Mouse (Mus musculus): ENCODE data around the gene Rrp15.
A peak's percentile ranks its signal among the peaks of the same experiment; 100 is the strongest.
"Not testable (repeated sequence)": the region's sequence is repeated elsewhere in the genome, so short reads cannot be mapped to it uniquely, and the experiment has no call there.

Gene Rrp15

GRCm38 (mm10) chr1:186748724-186749653 is at the start of gene Rrp15:
Gene Rrp15 (minus strand): TSS chr1:186749358.
- peak; percentile 86 for DNase-seq (ENCODE audit: low read depth, low spot score)

GRCm38 (mm10) chr1:186797991-186798390 is 48.8 kb upstream of the Rrp15 start:
- no peak for DNase-seq (ENCODE audit: low read depth, low spot score)

DNA sequence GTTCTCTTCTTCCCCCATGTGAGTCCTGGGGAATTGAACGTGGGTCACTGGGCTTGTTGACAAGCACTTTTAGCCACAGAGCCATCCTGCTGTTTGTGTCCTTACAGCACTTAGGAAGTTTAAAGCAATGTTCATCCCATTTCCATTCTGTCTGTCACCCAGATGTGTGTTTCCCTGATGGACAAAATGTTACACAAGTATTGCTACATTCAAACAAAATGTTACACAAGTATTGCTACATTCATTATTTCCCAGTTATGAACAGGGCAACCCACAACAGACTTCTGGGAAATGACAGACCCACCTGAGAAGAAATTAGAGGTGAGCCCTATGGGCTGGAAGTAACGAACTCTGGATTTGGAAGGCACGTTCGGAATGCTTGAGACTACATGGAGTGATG is 36.2 kb upstream of the Rrp15 start:
- no peak for DNase-seq (ENCODE audit: low read depth, low spot score)

DNA sequence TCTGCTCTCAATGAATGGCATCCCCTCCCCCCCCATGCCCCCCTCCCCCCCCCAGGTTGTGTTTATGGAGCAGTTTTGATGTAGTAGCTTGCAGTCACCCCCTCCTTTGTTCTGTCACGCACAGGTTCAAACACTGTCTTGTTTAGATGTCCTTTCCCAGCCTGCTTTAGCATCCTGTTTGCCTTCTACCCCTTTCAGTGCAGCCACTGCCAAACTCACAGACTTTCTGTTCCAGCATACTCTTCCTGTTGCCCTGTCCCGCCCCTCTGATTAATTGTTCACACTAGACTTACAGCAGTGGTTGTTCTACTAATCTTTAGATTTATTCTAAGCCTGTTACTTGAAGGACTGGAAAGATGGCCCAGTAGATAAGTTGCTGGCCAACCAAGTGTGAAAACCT is 31.7 kb upstream of the Rrp15 start:
- DNase-seq (ENCODE audit: low read depth, low spot score) = no peak

GRCm38 (mm10) chr1:186773124-186773523 is 24.0 kb upstream of the Rrp15 start:
- no peak for DNase-seq (ENCODE audit: low read depth, low spot score)

GRCm38 (mm10) chr1:186772547-186773077 is 23.5 kb upstream of the Rrp15 start:
- no peak for DNase-seq (ENCODE audit: low read depth, low spot score)

- DNase-seq (ENCODE audit: low read depth, low spot score) = no peak
Observed at GRCm38 (mm10) chr1:186772005-186772404, 22.8 kb upstream of the Rrp15 start.

- no peak for DNase-seq (ENCODE audit: low read depth, low spot score)
Observed at GRCm38 (mm10) chr1:186770659-186771058, 21.5 kb upstream of the Rrp15 start.

DNA sequence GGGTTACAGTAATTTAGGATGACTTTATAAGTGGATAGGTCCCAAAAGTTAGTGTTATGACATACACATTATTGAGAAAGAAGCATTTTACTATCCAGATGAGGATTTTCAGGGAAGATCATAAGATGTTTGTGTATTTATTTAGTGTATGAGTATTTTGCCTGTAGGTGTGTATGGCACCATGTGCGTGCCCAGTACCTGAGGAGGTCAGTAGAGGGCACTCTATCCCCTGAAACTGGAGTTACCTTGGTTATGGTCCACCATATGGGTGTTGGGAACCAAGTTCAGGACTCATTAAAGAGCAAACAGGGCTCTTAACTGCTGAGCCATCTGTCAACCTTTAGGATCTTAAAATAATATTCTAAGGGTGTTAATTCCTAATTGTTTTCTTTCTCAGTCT is 19.2 kb upstream of the Rrp15 start:
- DNase-seq (ENCODE audit: low read depth, low spot score) = no peak

GRCm38 (mm10) chr1:186763451-186763850 is 14.3 kb upstream of the Rrp15 start:
- not testable (repeated sequence) for DNase-seq (ENCODE audit: low read depth, low spot score)

DNA sequence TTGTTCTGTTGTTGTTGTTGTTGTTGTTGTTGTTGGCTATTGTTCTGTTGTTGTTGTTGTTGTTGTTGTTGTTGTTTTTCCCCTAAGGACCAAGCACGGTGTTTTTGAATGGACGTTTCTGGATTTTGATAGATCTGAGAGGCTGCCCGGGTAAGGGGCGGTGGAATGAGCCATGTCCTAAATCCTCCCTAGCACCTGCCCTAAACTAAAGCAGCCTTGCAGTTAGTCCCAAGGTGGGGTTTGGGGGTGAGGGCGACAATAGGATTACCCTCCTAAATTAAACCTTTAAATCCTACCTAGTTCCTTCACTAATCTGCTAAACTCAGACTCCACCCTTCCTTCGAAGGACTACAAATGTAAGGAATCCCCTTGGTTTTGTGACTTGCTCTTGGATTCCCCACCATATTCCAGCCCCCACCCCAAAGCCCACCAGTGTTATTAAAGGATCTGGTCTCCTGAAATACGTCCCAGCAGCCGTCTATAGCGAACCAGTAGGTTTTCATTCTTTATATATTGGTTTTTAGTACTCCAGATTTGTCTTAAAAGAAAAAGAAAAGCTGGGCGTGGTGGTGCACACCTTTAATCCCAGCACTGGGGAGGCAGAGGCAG is 621 bp upstream of the Rrp15 start:
- no peak for DNase-seq (ENCODE audit: low read depth, low spot score)

- no peak for DNase-seq (ENCODE audit: low read depth, low spot score)
Observed at GRCm38 (mm10) chr1:186739828-186740227, 9.3 kb downstream of the Rrp15 start.

GRCm38 (mm10) chr1:186735537-186735936 is 13.6 kb downstream of the Rrp15 start:
- no peak for DNase-seq (ENCODE audit: low read depth, low spot score)

- no peak for DNase-seq (ENCODE audit: low read depth, low spot score)
Observed at GRCm38 (mm10) chr1:186733052-186733451, 16.1 kb downstream of the Rrp15 start.

- DNase-seq (ENCODE audit: low read depth, low spot score) = no peak
Observed at GRCm38 (mm10) chr1:186728778-186729177, 20.4 kb downstream of the Rrp15 start.

DNA sequence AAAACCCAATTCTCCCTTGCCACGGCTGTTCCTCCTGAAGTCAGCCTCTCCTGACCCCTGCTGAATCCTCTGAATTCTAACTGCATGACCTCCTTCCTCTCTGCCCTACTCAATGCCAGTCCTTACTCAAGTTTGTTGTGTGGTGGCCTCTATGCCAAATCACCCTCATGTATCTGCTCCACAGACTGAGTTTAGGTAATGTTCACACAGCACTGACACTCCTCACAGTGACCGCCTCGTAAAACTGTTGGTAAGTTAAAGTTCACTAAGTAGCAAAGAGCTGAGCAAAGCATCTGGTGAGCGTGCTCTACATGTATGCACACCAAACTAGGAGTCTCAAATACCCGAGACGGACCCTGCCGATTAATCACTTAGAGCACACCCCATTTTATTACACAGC is 23.0 kb downstream of the Rrp15 start:
- no peak for DNase-seq (ENCODE audit: low read depth, low spot score)

DNA sequence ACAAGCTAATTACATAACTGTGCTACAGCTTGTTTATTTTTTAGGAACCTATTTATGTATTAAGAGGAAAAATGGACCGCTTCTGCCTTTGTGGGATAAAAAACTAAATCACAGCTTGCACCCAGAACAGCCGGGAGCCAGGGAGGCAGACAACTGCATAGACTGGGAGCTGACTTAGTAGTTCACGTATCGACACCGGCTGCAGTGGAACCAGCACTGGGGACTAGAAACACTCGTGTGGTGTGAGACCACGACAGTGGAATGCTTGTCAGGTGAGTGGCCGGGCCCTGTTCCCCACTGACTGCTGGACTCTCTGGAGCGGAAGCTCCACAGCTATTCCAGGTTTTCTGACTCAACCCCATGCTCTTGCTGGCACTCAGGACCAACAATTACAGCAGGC is 26.9 kb downstream of the Rrp15 start:
- no peak for DNase-seq (ENCODE audit: low read depth, low spot score)

DNA sequence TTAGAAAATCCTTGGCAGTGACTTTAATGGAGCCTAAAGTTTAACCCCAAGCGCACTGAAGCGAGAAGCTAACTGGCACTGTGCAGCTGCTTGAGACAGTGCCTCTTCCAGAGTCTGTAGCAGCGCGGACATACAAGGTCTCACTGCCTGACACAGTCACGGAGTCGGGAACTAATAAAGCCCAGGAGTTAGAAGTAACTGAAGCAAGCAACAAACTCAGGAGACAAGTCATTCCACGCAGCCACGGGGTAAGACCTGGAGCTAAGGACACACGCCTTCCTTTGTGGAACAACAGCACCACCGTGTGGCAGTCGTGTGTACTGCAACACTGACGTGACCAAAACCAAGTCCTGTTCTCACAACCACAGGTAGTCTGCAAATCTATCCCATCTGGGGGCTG is 27.3 kb downstream of the Rrp15 start:
- DNase-seq (ENCODE audit: low read depth, low spot score) = peak; percentile 65

- no peak for DNase-seq (ENCODE audit: low read depth, low spot score)
Observed at GRCm38 (mm10) chr1:186721166-186721565, 28.0 kb downstream of the Rrp15 start.

- DNase-seq (ENCODE audit: low read depth, low spot score) = no peak
Observed at GRCm38 (mm10) chr1:186719708-186720107, 29.4 kb downstream of the Rrp15 start.

GRCm38 (mm10) chr1:186718881-186719280 is 30.3 kb downstream of the Rrp15 start:
- DNase-seq (ENCODE audit: low read depth, low spot score) = no peak

GRCm38 (mm10) chr1:186714980-186715896 is 33.9 kb downstream of the Rrp15 start:
- no peak for DNase-seq (ENCODE audit: low read depth, low spot score)
